Mouse (Mus musculus) hindbrain, embryonic 10.5 days (tissue): ENCODE results near the gene Gm28308. TPM values are rescaled to one million over a fixed set of nuclear protein-coding genes. Genes with fewer than 3 reads are reported as not detected.

Source experiments
- DNase-seq: peaks from one replicate; pipeline ENCODE4 v3.0.0-alpha.2; 2017; ENCODE audit warnings: low spot score
- H3K27ac ChIP-seq: fragments of 300-500 bp; sonication (generic); 2 replicates; pipeline ENCODE4 v1.5.1; 2016; ENCODE audit warnings: mild to moderate bottlenecking, moderate library complexity
- H3K27me3 ChIP-seq: fragments of 300-500 bp; sonication (generic); 2 replicates; pipeline ENCODE4 v1.6.1; 2016; ENCODE audit warnings: mild to moderate bottlenecking; ENCODE audit not compliant: poor library complexity, insufficient read depth, severe bottlenecking
- H3K36me3 ChIP-seq: fragments of 300-500 bp; sonication (generic); 2 replicates; pipeline ENCODE4 v1.6.1; 2016; ENCODE audit warnings: mild to moderate bottlenecking, moderate library complexity
- H3K4me1 ChIP-seq: fragments of 300-500 bp; sonication (generic); replicated peaks from 2 replicates; pipeline ENCODE4 v1.6.1; 2016; ENCODE audit warnings: mild to moderate bottlenecking
- H3K4me3 ChIP-seq: fragments of 300-500 bp; sonication (generic); 2 replicates; pipeline ENCODE4 v1.5.1; 2016; ENCODE audit warnings: mild to moderate bottlenecking, moderate library complexity
- H3K9me3 ChIP-seq: fragments of 300-500 bp; sonication (generic); 2 replicates; pipeline ENCODE4 v1.6.1; 2016; ENCODE audit warnings: mild to moderate bottlenecking, moderate library complexity
- WGBS: fragments of 180-500 bp; shearing (Covaris S2); methylation state at CpG from one replicate; pipeline ENCODE4 v1.1.7; 2016; 5-methylcytosine and 5-hydroxymethylcytosine counted together
- polyA plus RNA-seq: library from polyadenylated mRNA; unstranded; fragments of >200 nt; fragmentation: Nextera tagmentation; extraction: Ambion mirVana; gene quantifications from 2 replicates; pipeline ENCODE4 v1.2.1, GENCODE M21; 2016

The Gm28308 gene
- polyA plus RNA-seq, 1 experiment from 2014 or later = not detected

- 2% methylated on average over 24 of the region's 24 CpGs for WGBS
- DNase-seq = no peak
- no peak overlapping the region for H3K4me3 ChIP-seq
- H3K9me3 ChIP-seq = no peaks in the 10 kb centered on the region
- no peaks in the 10 kb centered on the region for H3K36me3 ChIP-seq
- H3K27me3 ChIP-seq = peaks cover 100% of the 10 kb centered on the region
- no peak overlapping the region for H3K27ac ChIP-seq
- H3K4me1 ChIP-seq = peaks cover 4% of the 10 kb centered on the region; the same call in 1 of the 2 replicates
Measured at GRCm38 (mm10) chr6:52252016-52252774, 39.1 kb upstream of the Gm28308 start.

- peaks cover 100% of the 10 kb centered on the region for H3K27me3 ChIP-seq
- no peak overlapping the region for H3K4me3 ChIP-seq
- DNase-seq = no peak
- no peaks in the 10 kb centered on the region for H3K9me3 ChIP-seq
- H3K27ac ChIP-seq = no peak overlapping the region
- no peaks in the 10 kb centered on the region for H3K36me3 ChIP-seq
- WGBS = 9% methylated on average over 7 of the region's 7 CpGs
- H3K4me1 ChIP-seq = peaks cover 7% of the 10 kb centered on the region; the same call in 1 of the 2 replicates
Measured at GRCm38 (mm10) chr6:52251177-52251879, 38.2 kb upstream of the Gm28308 start.

GRCm38 (mm10) chr6:52249826-52250225, 36.7 kb upstream of the Gm28308 start:
- WGBS = 3% methylated on average over 4 of the region's 4 CpGs

GRCm38 (mm10) chr6:52249415-52249738, 36.2 kb upstream of the Gm28308 start:
- Histone ChIP-seq H3K4me3 (no peak overlapping the region), H3K4me1 (peaks cover 12% of the 10 kb centered on the region; the same call in 1 of the 2 replicates), H3K27me3 (peaks cover 100% of the 10 kb centered on the region), H3K36me3 (no peaks in the 10 kb centered on the region), H3K9me3 (no peaks in the 10 kb centered on the region), H3K27ac (no peak overlapping the region)
- DNase-seq = no peak
- under 1% methylated on average over 16 of the region's 16 CpGs for WGBS

More at GRCm38 (mm10) chr6:52249826-52250225, 36.7 kb upstream of the Gm28308 start:
- no peak for DNase-seq
- Histone ChIP-seq H3K27ac (no peak overlapping the region), H3K4me1 (peaks cover 12% of the 10 kb centered on the region; the same call in 1 of the 2 replicates), H3K4me3 (no peak overlapping the region), H3K36me3 (no peaks in the 10 kb centered on the region), H3K27me3 (peaks cover 100% of the 10 kb centered on the region), H3K9me3 (no peaks in the 10 kb centered on the region)

- Histone ChIP-seq H3K4me1 (peaks cover 12% of the 10 kb centered on the region; the same call in 1 of the 2 replicates), H3K9me3 (no peaks in the 10 kb centered on the region), H3K27ac (no peak overlapping the region), H3K36me3 (no peaks in the 10 kb centered on the region), H3K4me3 (no peak overlapping the region), H3K27me3 (peaks cover 100% of the 10 kb centered on the region)
- no peak for DNase-seq
- 1% methylated on average over 27 of the region's 27 CpGs for WGBS
Measured at GRCm38 (mm10) chr6:52248638-52249414, 35.7 kb upstream of the Gm28308 start.

GRCm38 (mm10) chr6:52247766-52248637, 34.9 kb upstream of the Gm28308 start:
- H3K36me3 ChIP-seq = no peaks in the 10 kb centered on the region
- H3K9me3 ChIP-seq = no peaks in the 10 kb centered on the region
- peaks cover 100% of the 10 kb centered on the region for H3K27me3 ChIP-seq
- H3K4me1 ChIP-seq = peaks cover 9% of the 10 kb centered on the region; the same call in 1 of the 2 replicates
- H3K27ac ChIP-seq = no peak overlapping the region
- H3K4me3 ChIP-seq = no peak overlapping the region
- WGBS = 2% methylated on average over 23 of the region's 23 CpGs
- no peak for DNase-seq

GRCm38 (mm10) chr6:52246916-52247315, 33.8 kb upstream of the Gm28308 start:
- Histone ChIP-seq H3K4me3 (no peak overlapping the region), H3K9me3 (no peaks in the 10 kb centered on the region), H3K36me3 (no peaks in the 10 kb centered on the region), H3K27me3 (peaks cover 100% of the 10 kb centered on the region), H3K27ac (no peak overlapping the region), H3K4me1 (peaks cover 9% of the 10 kb centered on the region; the same call in 1 of the 2 replicates)
- no peak for DNase-seq
- whole genome bisulfite sequencing = 3% methylated on average over 3 of the region's 3 CpGs

GRCm38 (mm10) chr6:52246403-52246803, 33.3 kb upstream of the Gm28308 start:
- Histone ChIP-seq H3K36me3 (no peaks in the 10 kb centered on the region), H3K4me1 (peaks cover 9% of the 10 kb centered on the region; the same call in 1 of the 2 replicates), H3K9me3 (no peaks in the 10 kb centered on the region), H3K4me3 (no peak overlapping the region), H3K27ac (no peak overlapping the region), H3K27me3 (peaks cover 100% of the 10 kb centered on the region)
- DNase-seq = no peak
- under 1% methylated on average over 26 of the region's 26 CpGs for WGBS

GRCm38 (mm10) chr6:52245757-52246142, 32.6 kb upstream of the Gm28308 start, which contains the start of gene Hoxa11:
Gene Hoxa11 (minus strand): TSS chr6:52245810.
- Histone ChIP-seq H3K36me3 (no peaks in the 10 kb centered on the region), H3K4me3 (no peak within 1 kb of the TSS), H3K27ac (no peak within 1 kb of the TSS), H3K9me3 (no peaks in the 10 kb centered on the region), H3K27me3 (peaks cover 100% of the 10 kb centered on the region), H3K4me1 (peaks cover 9% of the 10 kb centered on the region; the same call in 1 of the 2 replicates)
- DNase-seq = no peak
- 2% methylated on average over 20 of the region's 20 CpGs for WGBS

- H3K4me3 ChIP-seq = no peak overlapping the region
- H3K27me3 ChIP-seq = peaks cover 100% of the 10 kb centered on the region
- DNase-seq = no peak
- H3K4me1 ChIP-seq = peaks cover 10% of the 10 kb centered on the region; the same call in 1 of the 2 replicates
- WGBS = under 1% methylated on average over 71 of the region's 71 CpGs
- H3K9me3 ChIP-seq = no peaks in the 10 kb centered on the region
- H3K36me3 ChIP-seq = no peaks in the 10 kb centered on the region
- no peak overlapping the region for H3K27ac ChIP-seq
Measured at GRCm38 (mm10) chr6:52245040-52245756, 32.1 kb upstream of the Gm28308 start.

GRCm38 (mm10) chr6:52244471-52245039, 31.4 kb upstream of the Gm28308 start:
- H3K27ac ChIP-seq = no peak overlapping the region
- H3K4me3 ChIP-seq = no peak overlapping the region
- no peak for DNase-seq
- H3K27me3 ChIP-seq = peaks cover 100% of the 10 kb centered on the region
- H3K4me1 ChIP-seq = peaks cover 12% of the 10 kb centered on the region; the same call in 1 of the 2 replicates
- H3K36me3 ChIP-seq = no peaks in the 10 kb centered on the region
- H3K9me3 ChIP-seq = no peaks in the 10 kb centered on the region
- 2% methylated on average over 23 of the region's 23 CpGs for WGBS
